Mouse (Mus musculus) CH12.LX (cell line): ENCODE measurements around the gene Mlf1.

Source experiments
- BHLHE40 ChIP-seq: IDR thresholded peaks from 2 replicates; pipeline ENCODE4 v1.6.1; 2011; ENCODE audit warnings: mild to moderate bottlenecking, low read depth, low read length, improper control_type of control experiment
- CTCF ChIP-seq, 2 experiments: IDR thresholded peaks in 1 of 2; conservative IDR thresholded peaks in 1 of 2; 2 replicates each; pipeline ENCODE4 v1.5.1; 2011 to 2012; ENCODE audit warnings: low read depth in 2 of 2, low read length in 2 of 2, improper control_type of control experiment in 1 of 2, inconsistent platforms in 1 of 2, mild to moderate bottlenecking in 1 of 2, moderate library complexity in 1 of 2
- GABPA ChIP-seq: IDR thresholded peaks from 2 replicates; pipeline ENCODE4 v1.6.1; 2012; ENCODE audit warnings: low read depth, low read length, improper control_type of control experiment, inconsistent platforms; ENCODE audit not compliant: insufficient replicate concordance
- HCFC1 ChIP-seq: IDR thresholded peaks from 2 replicates; pipeline ENCODE4 v1.6.1; 2012; ENCODE audit warnings: low read depth, mild to moderate bottlenecking, inconsistent platforms, low read length, improper control_type of control experiment
- MAZ ChIP-seq: IDR thresholded peaks from 2 replicates; pipeline ENCODE4 v1.6.1; 2012; ENCODE audit warnings: low read depth, mild to moderate bottlenecking, inconsistent platforms, low read length, improper control_type of control experiment, moderate library complexity
- POLR2AphosphoS2 ChIP-seq: IDR thresholded peaks from 2 replicates; pipeline ENCODE4 v1.6.1; 2011; ENCODE audit warnings: low read depth, low read length, improper control_type of control experiment
- RAD21 ChIP-seq: IDR thresholded peaks from 2 replicates; pipeline ENCODE4 v1.6.1; 2011; ENCODE audit warnings: low read depth, mild to moderate bottlenecking, low read length, improper control_type of control experiment, moderate library complexity
- TCF12 ChIP-seq: IDR thresholded peaks from 2 replicates; pipeline ENCODE4 v1.6.1; 2014; ENCODE audit warnings: low read depth, mild to moderate bottlenecking, inconsistent platforms, low read length, improper control_type of control experiment
- ZC3H11A ChIP-seq: IDR thresholded peaks from 2 replicates; pipeline ENCODE4 v1.6.1; 2012; ENCODE audit warnings: low read depth, mild to moderate bottlenecking, inconsistent platforms, low read length, improper control_type of control experiment
- ZMIZ1 ChIP-seq: IDR thresholded peaks from 2 replicates; pipeline ENCODE4 v1.6.1; 2012; ENCODE audit warnings: low read depth, mild to moderate bottlenecking, inconsistent platforms, low read length, improper control_type of control experiment

DNA sequence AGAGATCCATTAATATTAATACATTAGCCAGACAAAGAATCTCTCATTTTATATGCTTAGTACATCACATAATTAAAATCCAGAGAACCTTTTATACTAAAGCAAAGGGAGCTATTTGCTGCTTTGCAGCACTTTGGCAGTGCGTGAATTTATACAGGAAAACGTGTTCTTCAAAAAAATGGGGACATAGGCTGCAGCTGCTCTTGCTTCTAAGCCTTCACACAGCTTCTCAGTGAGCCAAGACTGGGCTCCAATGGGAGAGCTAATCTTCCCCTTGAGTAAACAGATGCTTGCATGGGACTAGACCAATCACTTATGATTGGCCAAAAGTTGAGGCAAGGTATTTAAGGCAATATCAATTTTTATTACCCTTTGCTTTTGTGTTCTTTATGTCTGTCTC, 27.2 kb upstream of the Mlf1 start:
- TF ChIP-seq TCF12 (no peak), RAD21 (no peak), MAZ (no peak), HCFC1 (no peak), CTCF (conservative IDR thresholded peaks at IDR 0.05 in 1 of 2, IDR thresholded peaks at IDR 0.05 in 1 of 2; ENCODE audit: low read depth in 2 of 2, low read length in 2 of 2) (no peak), ZC3H11A (no peak), ZMIZ1 (no peak), BHLHE40 (no peak), POLR2AphosphoS2 (no peak), GABPA (no peak)
